Mouse (Mus musculus) CH12F3 (cell line): ENCODE measurements around the gene Celsr2.

Experiments used
- in situ Hi-C: fragments of 300-500 bp; cut with MboI; formaldehyde crosslinking; loops from 2 replicates; pipeline ENCODE4 v1.14.3; 2020; ENCODE audit warnings: low sequenced_read_pairs

The Celsr2 gene

DNA sequence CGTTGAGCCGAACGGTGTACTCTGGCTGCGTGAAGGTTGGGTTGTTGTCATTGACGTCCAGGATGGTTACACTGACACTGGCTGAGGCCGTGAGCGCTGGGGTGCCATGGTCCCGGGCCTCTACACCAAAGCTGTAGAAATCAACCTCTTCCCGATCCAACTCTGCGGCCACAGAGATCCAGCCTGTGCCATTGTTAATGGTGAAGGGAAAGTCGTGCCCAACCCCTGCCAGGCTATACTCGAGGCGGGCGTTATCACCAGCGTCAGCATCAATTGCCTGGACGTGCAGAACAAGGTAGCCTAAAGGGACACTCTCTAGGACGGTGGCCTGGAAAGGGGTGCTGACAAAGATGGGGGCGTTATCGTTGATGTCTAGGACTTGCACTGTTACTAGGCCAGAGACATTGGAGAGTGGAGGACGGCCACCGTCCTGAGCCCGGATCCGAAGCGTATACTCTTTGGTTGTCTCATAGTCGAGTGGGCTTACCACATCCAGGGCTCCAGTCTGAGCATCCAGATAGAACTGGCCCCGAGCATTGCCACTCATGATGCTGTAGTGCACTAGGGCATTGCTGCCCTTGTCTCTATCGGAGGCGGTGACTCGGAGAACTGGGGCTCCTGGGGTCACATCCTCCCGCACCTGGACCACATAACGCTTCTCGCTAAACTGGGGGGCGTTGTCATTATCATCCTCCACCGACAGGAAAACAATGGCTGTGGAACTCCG lies 1.6 kb downstream of the Celsr2 start:
- in situ Hi-C loops: no loop called here

GRCm38 (mm10) chr3:108411754-108412121 lies 3.6 kb downstream of the Celsr2 start:
- in situ Hi-C loops: no loop called here

DNA sequence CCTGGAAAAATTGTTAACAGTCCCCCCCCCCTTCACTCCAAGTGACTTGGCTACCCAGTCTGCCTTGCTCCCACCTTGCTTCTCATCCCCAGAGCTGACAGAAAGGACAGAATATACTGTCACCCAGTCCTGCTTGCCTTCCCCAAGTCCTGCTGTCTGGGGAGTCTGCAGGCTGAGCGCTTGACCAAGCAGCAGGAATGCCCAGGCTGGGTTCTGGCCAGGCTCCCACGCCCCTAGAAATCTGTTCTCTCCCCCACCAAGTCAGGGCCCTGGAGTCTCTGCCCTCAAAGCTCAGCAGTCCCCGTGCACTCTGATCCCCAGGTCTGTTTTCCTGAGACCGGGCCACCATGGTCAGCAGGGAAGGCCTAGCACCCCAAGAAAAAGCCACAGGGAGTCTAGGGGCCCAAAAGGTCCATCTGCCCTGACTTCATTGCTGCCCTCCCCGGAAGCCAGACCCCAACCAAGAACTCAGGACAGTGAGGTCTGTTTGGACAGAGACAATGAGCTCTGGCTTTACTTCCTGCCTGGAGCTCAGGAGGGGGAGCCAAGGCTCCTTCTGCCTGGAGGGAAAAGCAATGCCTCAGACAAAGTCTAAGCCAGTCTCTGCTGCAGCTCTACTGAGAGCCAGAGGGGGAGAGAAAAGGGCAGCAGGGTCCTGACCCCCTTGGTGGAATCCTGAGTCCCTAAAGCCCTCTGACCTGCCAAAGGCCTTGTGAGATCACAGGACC lies 4.2 kb downstream of the Celsr2 start:
- in situ Hi-C loops: no loop called here

- in situ Hi-C loops: no loop called here
Measured at GRCm38 (mm10) chr3:108410359-108410714, 5.0 kb downstream of the Celsr2 start.

GRCm38 (mm10) chr3:108409656-108410358 lies 5.5 kb downstream of the Celsr2 start:
- in situ Hi-C loops: no loop called here

- in situ Hi-C loops: no loop called here
Measured at GRCm38 (mm10) chr3:108408517-108409008, 6.8 kb downstream of the Celsr2 start.

- in situ Hi-C loops: no loop called here
Measured at GRCm38 (mm10) chr3:108406306-108406885, 9.0 kb downstream of the Celsr2 start.

GRCm38 (mm10) chr3:108405536-108406305 lies 9.6 kb downstream of the Celsr2 start:
- in situ Hi-C loops: no loop called here

- in situ Hi-C loops: no loop called here
Measured at GRCm38 (mm10) chr3:108402528-108402920, 12.8 kb downstream of the Celsr2 start.

- in situ Hi-C loops: no loop called here
Measured at GRCm38 (mm10) chr3:108401692-108402527, 13.4 kb downstream of the Celsr2 start.

DNA sequence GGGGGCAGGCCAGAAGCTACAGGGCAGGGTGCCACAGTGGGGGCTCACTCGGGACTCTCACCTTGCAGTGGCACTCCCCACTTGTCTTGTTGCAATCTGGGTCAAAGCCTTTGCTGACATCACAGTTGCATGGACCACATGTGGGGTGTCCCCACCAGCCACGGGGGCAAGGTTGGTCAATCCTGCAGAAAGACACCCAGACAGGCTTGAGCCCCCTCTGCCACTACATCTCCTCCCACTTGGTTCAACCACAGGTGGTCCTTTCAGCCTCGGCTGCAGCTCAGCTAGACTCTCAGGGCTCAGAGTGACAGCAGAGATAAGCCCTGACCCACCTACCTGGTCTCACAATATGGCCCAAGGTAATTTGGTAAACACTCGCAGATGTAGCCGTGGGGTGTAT lies 14.9 kb downstream of the Celsr2 start:
- in situ Hi-C loops: no loop called here

DNA sequence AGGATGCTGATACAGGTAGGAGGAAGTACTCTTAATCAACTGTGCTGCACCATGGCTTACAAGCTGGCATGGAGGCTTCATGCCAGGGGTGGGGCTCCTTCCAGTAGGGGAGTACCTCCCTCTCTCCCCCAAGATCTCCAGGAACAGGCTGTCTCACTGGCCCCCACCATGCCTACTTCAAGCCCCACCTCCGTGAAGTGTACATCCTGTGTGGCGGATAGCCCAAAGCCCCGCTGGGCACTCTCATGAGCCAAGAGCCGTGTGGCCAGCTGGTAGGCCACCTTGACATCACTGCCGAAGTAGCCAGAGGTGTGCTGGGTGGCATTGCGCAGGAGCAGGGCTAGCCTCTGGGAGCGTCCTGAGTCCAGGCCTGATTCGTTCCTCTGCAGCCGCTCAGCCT lies 17.1 kb downstream of the Celsr2 start:
- in situ Hi-C loops: no loop called here

DNA sequence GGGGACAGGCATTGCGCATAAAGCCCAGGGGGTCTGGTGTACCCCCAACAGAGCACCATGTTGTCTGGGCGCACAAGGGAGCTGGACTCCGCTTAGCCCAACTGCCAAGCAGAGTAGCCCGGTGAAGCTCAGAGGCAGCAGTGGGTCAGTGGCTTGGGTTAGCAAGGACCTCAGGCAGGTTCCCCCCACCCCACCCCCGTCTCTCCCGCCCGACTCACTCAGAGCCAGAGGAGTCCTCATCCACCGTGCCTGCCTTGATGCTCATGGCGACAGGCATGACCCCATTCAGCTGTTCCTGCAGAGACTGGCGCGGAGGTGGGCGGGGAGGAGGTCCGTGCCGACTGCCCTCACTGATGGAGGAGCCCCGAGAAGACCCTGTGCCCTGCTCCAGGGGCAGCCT lies 22.6 kb downstream of the Celsr2 start:
- in situ Hi-C loops: no loop called here

DNA sequence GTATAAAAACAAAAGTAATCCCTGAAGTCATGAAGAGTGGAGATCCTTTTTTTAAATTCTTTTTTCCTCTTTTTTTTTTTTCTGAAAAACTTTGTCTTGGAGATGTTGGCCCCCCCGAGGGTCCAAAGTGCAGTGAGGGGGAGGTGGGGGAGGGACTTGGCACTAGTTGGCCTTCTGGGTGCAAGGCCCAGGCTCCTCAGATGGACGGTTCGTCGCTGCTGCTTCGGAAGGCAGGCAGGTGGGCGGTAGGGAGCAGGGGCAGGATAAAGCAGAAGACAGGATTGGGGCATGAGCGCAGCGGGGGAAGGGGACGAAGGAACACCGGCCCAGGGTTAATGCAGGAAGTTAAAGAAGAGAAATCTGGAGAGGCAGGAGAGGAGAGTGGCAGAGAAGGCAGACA lies 23.1 kb downstream of the Celsr2 start:
- in situ Hi-C loops: no loop called here

DNA sequence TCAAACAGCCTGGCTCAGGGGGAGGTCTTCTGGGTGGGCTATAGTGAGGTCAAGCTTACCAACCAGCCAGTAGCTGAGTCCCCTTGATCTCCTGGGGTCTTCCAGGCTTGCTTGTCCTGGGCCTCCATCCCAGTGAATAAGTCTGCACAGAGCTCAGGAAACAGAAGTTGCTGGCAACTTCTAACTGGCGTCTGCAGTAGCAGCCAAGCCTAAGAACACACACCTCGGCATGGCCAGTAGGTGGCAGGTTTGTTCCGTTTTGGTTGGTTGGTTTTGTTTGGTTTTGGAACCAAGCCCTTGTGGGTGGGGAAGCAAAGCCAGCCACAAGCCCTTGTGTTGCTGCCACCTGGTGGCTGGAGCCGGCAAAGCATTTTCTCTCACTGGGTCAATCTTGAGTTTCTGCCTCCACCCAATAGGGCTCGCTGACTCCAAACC lies 26.2 kb downstream of the Celsr2 start:
- in situ Hi-C loops: loop anchor here (5.0 to 10.0 kb wide), 2 partner anchors 112 to 224 kb away; no protein-coding TSS in a partner anchor

DNA sequence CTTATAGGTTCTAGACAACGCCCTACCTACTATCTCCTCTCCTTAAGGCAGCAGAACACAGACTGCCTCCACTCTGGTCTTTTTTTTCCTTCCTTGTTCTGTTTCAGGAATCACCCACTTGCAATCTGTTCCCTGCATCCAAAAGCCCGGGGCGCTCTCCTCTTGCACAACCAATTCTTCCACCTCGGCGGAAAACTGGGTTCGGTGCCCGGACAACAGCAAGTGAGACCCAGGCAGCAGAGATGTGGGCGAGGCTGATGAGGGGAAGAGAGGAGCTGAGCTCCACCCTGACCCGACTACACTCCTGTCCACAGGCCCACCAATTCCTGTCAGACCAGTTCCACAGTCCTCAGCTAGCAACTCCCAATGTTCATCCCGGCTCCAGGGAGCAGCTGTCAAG lies 29.2 kb downstream of the Celsr2 start:
- in situ Hi-C loops: loop anchor here (5.0 to 10.0 kb wide), 2 partner anchors 109 to 221 kb away; no protein-coding TSS in a partner anchor

- in situ Hi-C loops: loop anchor here (10.0 kb wide), 1 partner anchor 220 kb away; no protein-coding TSS in a partner anchor
Measured at GRCm38 (mm10) chr3:108384425-108384824, 30.9 kb downstream of the Celsr2 start.

GRCm38 (mm10) chr3:108383485-108384354 lies 31.6 kb downstream of the Celsr2 start, which contains the start of gene Psrc1:
TSS of gene Psrc1 (plus strand) at chr3:108383839.
- in situ Hi-C loops: loop anchor here (10.0 kb wide), 1 partner anchor 219 kb away; no protein-coding TSS in a partner anchor
